Mouse (Mus musculus): Measurements from ENCODE around the gene Tnnc2. TPM values are rescaled to one million over a fixed set of nuclear protein-coding genes. Genes with fewer than 3 reads are reported as not detected.

Tnnc2 gene
- polyA plus RNA-seq, 1 experiment from 2014 or later: 1.0 TPM

- H3K27me3 ChIP-seq (ENCODE audit: insufficient read depth, low read length): no peaks in the 10 kb centered on the region
- no peak overlapping the region for H3K27ac ChIP-seq
- H3K36me3 ChIP-seq (ENCODE audit: insufficient read depth, low read length): no peaks in the 10 kb centered on the region
- 67% methylated on average over 7 of the region's 7 CpGs for WGBS
- no peak for TF ChIP-seq CTCF (IDR thresholded peaks at IDR 0.05; ENCODE audit: low read depth)
- H3K9ac ChIP-seq (ENCODE audit: low read depth, low read length): no peak overlapping the region
- H3K9me3 ChIP-seq (replicated peaks; ENCODE audit: low read length): no peaks in the 10 kb centered on the region
- no peak for DNase-seq (ENCODE audit: low spot score)
- ATAC-seq (replicated peaks; ENCODE audit: low FRiP score, low read depth): no peak
- H3K4me1 ChIP-seq (replicated peaks; ENCODE audit: insufficient read depth, low read length): no peaks in the 10 kb centered on the region
- no peak overlapping the region for H3K4me3 ChIP-seq (replicated peaks; ENCODE audit: low read depth, low read length)
- H3K4me2 ChIP-seq (ENCODE audit: low read length): no peak overlapping the region
Measured at GRCm38 (mm10) chr2:164778809-164779208, 958 bp downstream of the Tnnc2 start.

DNA sequence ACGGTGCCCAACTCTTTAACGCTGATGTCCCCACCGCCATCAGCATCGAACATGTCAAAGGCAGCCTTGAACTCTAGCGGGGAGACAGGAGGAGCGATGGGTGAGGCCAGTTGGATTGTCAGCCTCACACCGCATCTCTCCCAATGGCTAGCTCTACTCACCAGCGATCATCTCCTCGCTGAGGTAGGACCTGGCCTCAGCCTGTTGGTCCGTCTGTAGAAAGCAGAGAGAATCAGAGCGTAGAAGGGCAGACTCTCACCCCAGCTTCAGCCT lies 1.8 kb downstream of the Tnnc2 start:
- Histone ChIP-seq H3K36me3 (ENCODE audit: insufficient read depth, low read length) (no peaks in the 10 kb centered on the region), H3K9me3 (replicated peaks; ENCODE audit: low read length) (no peaks in the 10 kb centered on the region), H3K4me2 (ENCODE audit: low read length) (no peak overlapping the region), H3K4me3 (replicated peaks; ENCODE audit: low read depth, low read length) (no peak overlapping the region), H3K27me3 (ENCODE audit: insufficient read depth, low read length) (no peaks in the 10 kb centered on the region), H3K27ac (no peak overlapping the region), H3K4me1 (replicated peaks; ENCODE audit: insufficient read depth, low read length) (no peaks in the 10 kb centered on the region), H3K9ac (ENCODE audit: low read depth, low read length) (no peak overlapping the region)
- WGBS: 91% methylated on average over 11 of the region's 11 CpGs
- no peak for TF ChIP-seq CTCF (IDR thresholded peaks at IDR 0.05; ENCODE audit: low read depth)
- ATAC-seq (replicated peaks; ENCODE audit: low FRiP score, low read depth): no peak
- no peak for DNase-seq (ENCODE audit: low spot score)

DNA sequence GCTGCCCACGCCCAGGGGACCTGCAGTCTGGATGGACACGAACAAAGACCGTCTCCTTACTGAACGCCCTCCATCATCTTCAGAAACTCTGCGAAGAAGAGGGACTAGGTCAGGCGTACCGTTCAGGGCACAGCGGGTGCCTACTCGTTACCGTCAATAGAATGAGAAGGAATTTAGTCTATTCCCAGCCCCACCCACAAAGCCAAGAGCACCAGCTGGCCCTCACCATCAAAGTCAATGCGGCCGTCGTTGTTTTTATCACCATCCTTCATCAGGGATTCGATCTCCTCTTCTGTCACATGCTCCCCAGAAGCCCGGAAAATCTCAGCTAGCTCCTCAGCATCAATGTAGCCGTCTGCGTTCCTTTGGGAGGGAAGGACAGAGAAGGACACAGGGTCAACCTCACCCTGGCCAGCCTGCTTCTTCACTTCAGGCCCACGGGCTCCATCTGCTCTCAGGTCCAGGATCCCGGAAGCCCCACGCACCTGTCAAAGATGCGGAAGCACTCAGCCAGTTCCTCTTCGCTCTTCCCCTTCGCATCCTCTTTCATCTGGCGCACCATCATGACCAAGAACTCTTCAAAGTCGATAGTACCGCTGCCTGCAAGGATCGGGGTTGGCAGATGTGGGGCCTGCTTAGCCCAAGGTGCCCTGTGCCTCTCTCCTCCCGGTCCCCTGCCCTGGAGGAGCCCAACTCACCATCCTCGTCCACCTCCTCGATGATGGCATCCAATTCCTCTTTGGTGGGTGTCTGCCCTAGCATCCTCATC lies 2.3 kb downstream of the Tnnc2 start:
- Histone ChIP-seq H3K4me3 (replicated peaks; ENCODE audit: low read depth, low read length) (no peak overlapping the region), H3K4me1 (replicated peaks; ENCODE audit: insufficient read depth, low read length) (no peaks in the 10 kb centered on the region), H3K9ac (ENCODE audit: low read depth, low read length) (no peak overlapping the region), H3K4me2 (ENCODE audit: low read length) (no peak overlapping the region), H3K9me3 (replicated peaks; ENCODE audit: low read length) (no peaks in the 10 kb centered on the region), H3K36me3 (ENCODE audit: insufficient read depth, low read length) (no peaks in the 10 kb centered on the region), H3K27ac (no peak overlapping the region), H3K27me3 (ENCODE audit: insufficient read depth, low read length) (no peaks in the 10 kb centered on the region)
- ATAC-seq (replicated peaks; ENCODE audit: low FRiP score, low read depth) (no peak), DNase-seq (ENCODE audit: low spot score) (no peak)
- WGBS: 80% methylated on average over 30 of the region's 30 CpGs
- TF ChIP-seq CTCF (IDR thresholded peaks at IDR 0.05; ENCODE audit: low read depth): no peak

DNA sequence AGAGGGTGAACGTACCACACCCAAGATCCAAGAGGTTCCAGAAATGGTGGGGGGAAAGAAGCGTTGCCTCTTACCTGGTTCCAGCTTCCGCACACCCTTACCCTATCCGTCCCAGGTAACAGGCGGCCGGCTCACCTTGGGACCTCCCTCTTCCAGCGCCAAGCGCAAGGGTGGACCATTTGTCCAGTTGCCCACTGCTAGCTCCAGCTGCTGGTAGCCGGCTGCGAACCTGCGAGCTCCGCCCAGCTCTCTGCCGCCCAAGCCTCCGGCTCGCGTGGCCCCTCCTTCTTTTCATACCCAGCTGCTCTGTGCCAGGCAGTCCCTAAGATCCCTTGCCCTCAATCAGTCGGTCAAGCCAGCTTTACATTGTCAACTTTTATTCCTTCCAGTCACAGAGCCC lies 3.0 kb downstream of the Tnnc2 start:
- Histone ChIP-seq H3K9ac (ENCODE audit: low read depth, low read length) (no peak overlapping the region), H3K4me3 (replicated peaks; ENCODE audit: low read depth, low read length) (no peak overlapping the region), H3K36me3 (ENCODE audit: insufficient read depth, low read length) (no peaks in the 10 kb centered on the region), H3K27ac (no peak overlapping the region), H3K4me2 (ENCODE audit: low read length) (no peak overlapping the region), H3K27me3 (ENCODE audit: insufficient read depth, low read length) (no peaks in the 10 kb centered on the region), H3K4me1 (replicated peaks; ENCODE audit: insufficient read depth, low read length) (no peaks in the 10 kb centered on the region), H3K9me3 (replicated peaks; ENCODE audit: low read length) (no peaks in the 10 kb centered on the region)
- DNase-seq (ENCODE audit: low spot score) (no peak), ATAC-seq (replicated peaks; ENCODE audit: low FRiP score, low read depth) (no peak)
- 70% methylated on average over 17 of the region's 17 CpGs for WGBS
- TF ChIP-seq CTCF (IDR thresholded peaks at IDR 0.05; ENCODE audit: low read depth): no peak

DNA sequence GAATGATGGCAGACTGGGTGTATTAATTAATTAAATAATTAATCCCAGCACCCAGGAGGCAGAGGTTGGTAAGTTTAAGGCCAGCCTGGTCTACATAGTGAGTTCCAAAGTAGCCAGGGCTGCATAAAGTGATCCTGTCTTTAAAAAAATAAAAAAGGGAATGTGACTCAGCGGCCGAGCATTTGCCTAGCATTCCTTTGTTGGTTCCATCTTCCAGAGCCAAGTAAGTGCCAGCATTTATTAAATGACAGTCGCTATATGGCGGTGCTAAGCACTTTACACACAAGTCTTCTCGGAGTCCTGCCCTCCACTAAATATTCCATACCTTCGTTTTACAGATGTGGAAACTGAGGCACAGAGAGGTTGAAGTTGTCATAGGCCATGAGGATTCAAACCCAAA lies 3.6 kb downstream of the Tnnc2 start:
- Histone ChIP-seq H3K4me3 (replicated peaks; ENCODE audit: low read depth, low read length) (no peak overlapping the region), H3K4me2 (ENCODE audit: low read length) (no peak overlapping the region), H3K4me1 (replicated peaks; ENCODE audit: insufficient read depth, low read length) (0 out of 2 replicates have a peak, but pooled peaks cover 2% of the 10 kb centered on the region), H3K27me3 (ENCODE audit: insufficient read depth, low read length) (no peaks in the 10 kb centered on the region), H3K9me3 (replicated peaks; ENCODE audit: low read length) (no peaks in the 10 kb centered on the region), H3K36me3 (ENCODE audit: insufficient read depth, low read length) (no peaks in the 10 kb centered on the region), H3K9ac (ENCODE audit: low read depth, low read length) (no peak overlapping the region), H3K27ac (no peak overlapping the region)
- 84% methylated on average over 6 of the region's 6 CpGs for WGBS
- no peak for TF ChIP-seq CTCF (IDR thresholded peaks at IDR 0.05; ENCODE audit: low read depth)
- no peak for DNase-seq (ENCODE audit: low spot score)
- ATAC-seq (replicated peaks; ENCODE audit: low FRiP score, low read depth): no peak

DNA sequence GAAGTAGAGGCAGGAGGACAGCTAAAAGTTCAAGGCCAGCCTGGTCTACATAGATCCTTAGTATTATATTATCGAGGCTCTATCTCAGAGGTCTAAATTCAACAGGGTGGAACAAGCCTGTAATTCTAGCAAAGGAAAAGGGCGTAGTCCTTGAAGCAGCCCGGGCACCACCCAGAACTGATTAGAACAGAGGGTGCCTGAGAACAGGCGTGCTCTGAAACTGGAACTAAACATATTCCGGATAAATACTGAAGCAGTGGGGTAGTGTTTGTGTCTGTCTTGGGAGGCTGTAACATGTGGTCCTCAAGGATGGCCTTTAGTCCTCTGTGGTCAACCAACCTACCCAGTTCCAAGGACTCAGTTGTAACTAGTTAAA lies 5.8 kb downstream of the Tnnc2 start:
- Histone ChIP-seq H3K27me3 (ENCODE audit: insufficient read depth, low read length) (no peaks in the 10 kb centered on the region), H3K36me3 (ENCODE audit: insufficient read depth, low read length) (no peaks in the 10 kb centered on the region), H3K9me3 (replicated peaks; ENCODE audit: low read length) (no peaks in the 10 kb centered on the region), H3K4me1 (replicated peaks; ENCODE audit: insufficient read depth, low read length) (0 out of 2 replicates have a peak, but pooled peaks cover 9% of the 10 kb centered on the region), H3K27ac (no peak overlapping the region), H3K4me3 (replicated peaks; ENCODE audit: low read depth, low read length) (no peak overlapping the region), H3K9ac (ENCODE audit: low read depth, low read length) (no peak overlapping the region), H3K4me2 (ENCODE audit: low read length) (no peak overlapping the region)
- no peak for TF ChIP-seq CTCF (IDR thresholded peaks at IDR 0.05; ENCODE audit: low read depth)
- 73% methylated on average over 5 of the region's 5 CpGs for WGBS
- no peak for ATAC-seq (replicated peaks; ENCODE audit: low FRiP score, low read depth)
- no peak for DNase-seq (ENCODE audit: low spot score)

Data from kidney, postnatal 0 days (tissue).